Mouse (Mus musculus) liver, embryonic 14.5 days (tissue): Measurements from ENCODE around the gene Tmtc4. TPM values are rescaled to one million over a fixed set of nuclear protein-coding genes. Genes with fewer than 3 reads are reported as not detected.

Source experiments
- ATAC-seq: fragments of 200-750 bp; cut with Nextera tagmentation; 2 replicates; pipeline ENCODE4 v1.8.0; 2017; ENCODE audit warnings: moderate number of reproducible peaks, mild to moderate bottlenecking, moderate library complexity; ENCODE audit not compliant: insufficient read depth
- DNase-seq, 3 experiments: peaks; one replicate each; pipeline ENCODE4 v3.0.0-alpha.2; 2012 to 2013; ENCODE audit warnings: low read depth in 3 of 3, low spot score in 3 of 3
- H3K27ac ChIP-seq: fragments of 300-500 bp; sonication (generic); 2 replicates; pipeline ENCODE4 v1.5.1; 2014; ENCODE audit warnings: moderate library complexity, mild to moderate bottlenecking, control low read depth, inconsistent platforms
- H3K27me3 ChIP-seq: fragments of 300-500 bp; sonication (generic); 2 replicates; pipeline ENCODE4 v1.6.1; 2014; ENCODE audit warnings: mild to moderate bottlenecking, low read length, moderate library complexity; ENCODE audit not compliant: control insufficient read depth, insufficient read depth
- H3K36me3 ChIP-seq: fragments of 300-500 bp; sonication (generic); replicated peaks from 2 replicates; pipeline ENCODE4 v1.6.1; 2014; ENCODE audit warnings: low read depth; ENCODE audit not compliant: control insufficient read depth, insufficient read depth
- H3K4me1 ChIP-seq, 2 experiments: fragments of 200-500 bp in 1 of 2; fragments of 300-500 bp in 1 of 2; sonication (generic) in 1 of 2; replicated peaks; 2 replicates each; pipeline ENCODE4 v1.6.1; 2012 to 2014; ENCODE audit warnings: antibody characterized with exemption in 1 of 2, inconsistent platforms in 1 of 2, low read length in 1 of 2; ENCODE audit not compliant: control insufficient read depth in 2 of 2, insufficient read depth in 2 of 2
- H3K4me2 ChIP-seq: fragments of 300-500 bp; sonication (generic); 2 replicates; pipeline ENCODE4 v1.6.1; 2014; ENCODE audit warnings: low read depth, mild to moderate bottlenecking, control low read depth, moderate library complexity
- H3K4me3 ChIP-seq, 2 experiments: fragments of 200-500 bp in 1 of 2; fragments of 300-500 bp in 1 of 2; sonication (generic) in 1 of 2; 2 replicates each; pipeline ENCODE4 v1.5.1; 2012 to 2014; ENCODE audit warnings: low read depth in 2 of 2, low read length in 2 of 2, mild to moderate bottlenecking in 2 of 2, control low read depth in 1 of 2, inconsistent platforms in 1 of 2, moderate library complexity in 1 of 2; ENCODE audit not compliant: insufficient read depth in 1 of 2
- H3K9ac ChIP-seq: fragments of 300-500 bp; sonication (generic); replicated peaks from 2 replicates; pipeline ENCODE4 v1.6.1; 2014; ENCODE audit warnings: mild to moderate bottlenecking, control low read depth, moderate library complexity
- H3K9me3 ChIP-seq: fragments of 300-500 bp; sonication (generic); 2 replicates; pipeline ENCODE4 v1.6.1; 2016; ENCODE audit warnings: low read length, mixed read lengths; ENCODE audit not compliant: control insufficient read depth
- CTCF ChIP-seq: IDR thresholded peaks from 2 replicates; pipeline ENCODE4 v1.5.1; 2016; ENCODE audit warnings: antibody characterized with exemption, low read depth, control low read depth
- EP300 ChIP-seq: IDR thresholded peaks from 2 replicates; pipeline ENCODE4 v1.6.1; 2016; ENCODE audit warnings: antibody characterized with exemption, low read depth
- WGBS: fragments of 180-500 bp; shearing (Covaris S2); extraction: QIAGEN DNeasy Blood & Tissue Kit; methylation state at CpG from one replicate; pipeline ENCODE4 v1.1.7; 2014; ENCODE audit not compliant: insufficient replicate concordance; 5-methylcytosine and 5-hydroxymethylcytosine counted together
- polyA plus RNA-seq, 2 experiments: library from polyadenylated mRNA; depleted of rRNA in 1 of 2; stranded (reverse) in 1 of 2; unstranded in 1 of 2; fragments of >200 nt; fragmentation: Nextera tagmentation in 1 of 2; extraction: Ambion mirVana in 1 of 2; gene quantifications; 2 replicates each; pipeline versions ENCODE4 v1.2.1 to v1.2.3; 2012 to 2014

Gene Tmtc4
- polyA plus RNA-seq, 2 experiments: 1.4 to 2.3 TPM

- Histone ChIP-seq H3K4me2 (no peak overlapping the region), H3K9ac (no peak overlapping the region), H3K27ac (no peak overlapping the region), H3K36me3 (no peaks in the 10 kb centered on the region), H3K4me1 (no peaks in the 10 kb centered on the region), H3K27me3 (no peaks in the 10 kb centered on the region), H3K4me3 (no peak overlapping the region), H3K9me3 (no peaks in the 10 kb centered on the region)
- ATAC-seq (no peak), DNase-seq (no peak)
- TF ChIP-seq EP300: no peak
- no peak for TF ChIP-seq CTCF
- 49% methylated on average over 4 of the region's 4 CpGs for WGBS
Measured at GRCm38 (mm10) chr14:122871841-122872580, 111.8 kb downstream of the Tmtc4 start.

GRCm38 (mm10) chr14:122869831-122870230 lies 114.0 kb downstream of the Tmtc4 start:
- no peak overlapping the region for H3K27ac ChIP-seq
- H3K4me2 ChIP-seq: no peak overlapping the region
- H3K9me3 ChIP-seq: no peaks in the 10 kb centered on the region
- 52% methylated on average over 6 of the region's 6 CpGs for WGBS
- no peak overlapping the region for H3K4me3 ChIP-seq
- ATAC-seq: no peak
- TF ChIP-seq EP300 (no peak), CTCF (no peak)
- H3K9ac ChIP-seq: no peak overlapping the region
- no peaks in the 10 kb centered on the region for H3K27me3 ChIP-seq
- H3K36me3 ChIP-seq: no peaks in the 10 kb centered on the region
- no peak for DNase-seq
- H3K4me1 ChIP-seq: no peaks in the 10 kb centered on the region

Other genes with a start within 250 kb of the Tmtc4 start
- 12.4 and 13.1 TPM in 2 replicates for gene Ggact, start 70.3 kb downstream of the Tmtc4 start, polyA plus RNA-seq (2012; rRNA removed)
- 14.7 and 16.0 TPM in 2 replicates for gene Ggact, start 70.3 kb downstream of the Tmtc4 start, polyA plus RNA-seq (2014; fragmentation: Nextera tagmentation; extraction: Ambion mirVana)